Mouse (Mus musculus): ENCODE data around the gene Slc22a23.

- TF ChIP-seq CTCF (IDR thresholded peaks at IDR 0.05) (no peak), POLR2A (IDR thresholded peaks at IDR 0.05; ENCODE audit: insufficient read depth, low read depth, low read length) (no peak)
These were observed 149.3 kb downstream of the Slc22a23 start for GRCm38 (mm10) chr13:34195676-34196075.
